Mouse (Mus musculus) spleen, adult 2 months (tissue): ENCODE results near the gene Gm21119.
"Not testable (repeated sequence)": the region's sequence is repeated elsewhere in the genome, so short reads cannot be mapped to it uniquely, and the experiment has no call there.

ENCODE experiments used
- CTCF ChIP-seq: fragments of 200-500 bp; IDR thresholded peaks from 2 replicates; pipeline ENCODE4 v1.5.1; 2011; ENCODE audit warnings: mild to moderate bottlenecking, inconsistent platforms; ENCODE audit not compliant: insufficient read depth, insufficient read length, insufficient replicate concordance; ENCODE audit errors: extremely low read depth
- POLR2A ChIP-seq: fragments of 200-500 bp; IDR thresholded peaks from 2 replicates; pipeline ENCODE4 v1.6.1; 2011; ENCODE audit warnings: low read depth, low read length, inconsistent platforms

- not testable (repeated sequence) for TF ChIP-seq POLR2A, CTCF
Observed at GRCm38 (mm10) chr8:20581081-20581480, 33.6 kb upstream of the Gm21119 start.
